Mouse (Mus musculus): ENCODE data around the gene AI413582. TPM values are rescaled to one million over a fixed set of nuclear protein-coding genes. Genes with fewer than 3 reads are reported as not detected.

AI413582 gene
- total and polyA plus RNA-seq, 3 experiments, result 14.6 to 43.6 (median 30.2) TPM

- TF ChIP-seq IRF4 (IDR thresholded peaks at IDR 0.05; ENCODE audit: low read depth, low read length) (no peak), TCF12 (IDR thresholded peaks at IDR 0.05; ENCODE audit: low read depth, low read length) (no peak), NRF1 (IDR thresholded peaks at IDR 0.05; ENCODE audit: low read depth, low read length) (no peak), ZKSCAN1 (IDR thresholded peaks at IDR 0.05; ENCODE audit: borderline replicate concordance, low read depth, low read length) (no peak), ZMIZ1 (IDR thresholded peaks at IDR 0.05; ENCODE audit: low read depth, low read length) (no peak), E2F4 (IDR thresholded peaks at IDR 0.05; ENCODE audit: insufficient replicate concordance, low read depth, low read length) (no peak), BHLHE40 (IDR thresholded peaks at IDR 0.05; ENCODE audit: low read depth, low read length) (no peak), USF1 (IDR thresholded peaks at IDR 0.05; ENCODE audit: low read depth, low read length) (no peak), MYC (IDR thresholded peaks at IDR 0.05; ENCODE audit: low read depth, low read length) (no peak), EP300 (IDR thresholded peaks at IDR 0.05; ENCODE audit: low read length) (no peak), MAX (IDR thresholded peaks at IDR 0.05; ENCODE audit: low read length) (no peak), MXI1 (IDR thresholded peaks at IDR 0.05; ENCODE audit: low read depth, low read length) (no peak), RAD21 (IDR thresholded peaks at IDR 0.05; ENCODE audit: low read depth, low read length) (no peak)
- no peak for DNase-seq (ENCODE audit: extremely low read depth)
- Histone ChIP-seq H3K27me3 (replicated peaks) (no peaks in the 10 kb centered on the region), H3K4me3 (replicated peaks in 1 of 3; ENCODE audit: low read depth in 2 of 3, low read length in 2 of 3, poor library complexity in 1 of 3) (no peak overlapping the region), H3K9ac (ENCODE audit: insufficient read depth, low read depth) (no peak overlapping the region), H3K27ac (ENCODE audit: insufficient read depth, low read depth) (no peak overlapping the region), H3K4me2 (ENCODE audit: insufficient read depth, low read depth, poor library complexity, severe bottlenecking) (no peak overlapping the region), H3K4me1 (ENCODE audit: control insufficient read depth in 1 of 2, insufficient read depth in 2 of 2) (peaks cover 9 to 23% of the 10 kb centered on the region in 2 experiments), H3K9me3 (replicated peaks; ENCODE audit: low read length) (no peaks in the 10 kb centered on the region), H3K79me2 (replicated peaks; ENCODE audit: control insufficient read depth, extremely low read depth, insufficient read depth, poor library complexity, severe bottlenecking) (no peaks in the 10 kb centered on the region), H3K36me3 (replicated peaks in 1 of 2; ENCODE audit: control insufficient read depth in 1 of 2, insufficient read depth in 1 of 2, low read length in 1 of 2) (peaks cover 14 to 52% of the 10 kb centered on the region in 2 experiments)
- in situ Hi-C loops (cut with MboI; ENCODE audit: low pct_ligation_motif_present, low pct_unique_long_range_greater_than_20kb, low sequenced_read_pairs), result no loop called here
- dilution Hi-C loops (cut with MboI; ENCODE audit: extremely low pct_ligation_motif_present, extremely low pct_unique_long_range_greater_than_20kb, low sequenced_read_pairs), result no loop called here
These were observed 9.0 kb upstream of the AI413582 start for GRCm38 (mm10) chr17:27574470-27575115.

- Histone ChIP-seq H3K9me3 (replicated peaks; ENCODE audit: low read length) (no peaks in the 10 kb centered on the region), H3K4me1 (ENCODE audit: control insufficient read depth in 1 of 2, insufficient read depth in 2 of 2) (peaks cover 5 to 16% of the 10 kb centered on the region in 2 experiments; a peak in 3 of 4 replicates), H3K4me3 (replicated peaks in 1 of 3; ENCODE audit: low read depth in 2 of 3, low read length in 2 of 3, poor library complexity in 1 of 3) (no peak overlapping the region), H3K27me3 (replicated peaks) (no peaks in the 10 kb centered on the region), H3K79me2 (replicated peaks; ENCODE audit: control insufficient read depth, extremely low read depth, insufficient read depth, poor library complexity, severe bottlenecking) (no peaks in the 10 kb centered on the region), H3K36me3 (replicated peaks in 1 of 2; ENCODE audit: control insufficient read depth in 1 of 2, insufficient read depth in 1 of 2, low read length in 1 of 2) (peaks cover 13 to 47% of the 10 kb centered on the region in 2 experiments), H3K4me2 (ENCODE audit: insufficient read depth, low read depth, poor library complexity, severe bottlenecking) (no peak overlapping the region), H3K27ac (ENCODE audit: insufficient read depth, low read depth) (no peak overlapping the region), H3K9ac (ENCODE audit: insufficient read depth, low read depth) (no peak overlapping the region)
- no peak for TF ChIP-seq PAX5 (IDR thresholded peaks at IDR 0.05; ENCODE audit: low read length)
- no peak for TF ChIP-seq TBP (conservative IDR thresholded peaks at IDR 0.05; ENCODE audit: low read depth, low read length)
- TF ChIP-seq POLR2AphosphoS2 (IDR thresholded peaks at IDR 0.05; ENCODE audit: low read depth, low read length), result no peak
- TF ChIP-seq MEF2A (IDR thresholded peaks at IDR 0.05; ENCODE audit: borderline replicate concordance, low read depth, low read length), result no peak
- TF ChIP-seq BHLHE40 (IDR thresholded peaks at IDR 0.05; ENCODE audit: low read depth, low read length), result no peak
- no peak for TF ChIP-seq UBTF (IDR thresholded peaks at IDR 0.05; ENCODE audit: low read depth, low read length)
- no peak for TF ChIP-seq ZC3H11A (IDR thresholded peaks at IDR 0.05; ENCODE audit: low read depth, low read length)
- no peak for TF ChIP-seq MAFK (IDR thresholded peaks at IDR 0.05; ENCODE audit: insufficient replicate concordance, low read length)
- no peak for TF ChIP-seq KAT2A (IDR thresholded peaks at IDR 0.05; ENCODE audit: insufficient replicate concordance, low read length)
- TF ChIP-seq HCFC1 (IDR thresholded peaks at IDR 0.05; ENCODE audit: low read depth, low read length), result no peak
- no peak for TF ChIP-seq ZNF384 (IDR thresholded peaks at IDR 0.05; ENCODE audit: low read depth, low read length)
- no peak for TF ChIP-seq EP300 (IDR thresholded peaks at IDR 0.05; ENCODE audit: low read length)
- TF ChIP-seq TCF12 (IDR thresholded peaks at IDR 0.05; ENCODE audit: low read depth, low read length), result no peak
- no peak for TF ChIP-seq USF1 (IDR thresholded peaks at IDR 0.05; ENCODE audit: low read depth, low read length)
- no peak for TF ChIP-seq MXI1 (IDR thresholded peaks at IDR 0.05; ENCODE audit: low read depth, low read length)
- TF ChIP-seq MAX (IDR thresholded peaks at IDR 0.05; ENCODE audit: low read length), result no peak
- TF ChIP-seq NELFE (IDR thresholded peaks at IDR 0.05; ENCODE audit: low read depth, low read length), result no peak
- TF ChIP-seq RCOR1 (conservative IDR thresholded peaks at IDR 0.05; ENCODE audit: low read depth, low read length), result no peak
- no peak for TF ChIP-seq CTCF (conservative IDR thresholded peaks at IDR 0.05 in 1 of 2, IDR thresholded peaks at IDR 0.05 in 1 of 2; ENCODE audit: low read depth in 2 of 2, low read length in 2 of 2)
- TF ChIP-seq ETS1 (conservative IDR thresholded peaks at IDR 0.05; ENCODE audit: low read depth, low read length), result no peak
- in situ Hi-C loops (cut with MboI; ENCODE audit: low pct_ligation_motif_present, low pct_unique_long_range_greater_than_20kb, low sequenced_read_pairs), result no loop called here
- DNase-seq (ENCODE audit: extremely low read depth), result no peak
- dilution Hi-C loops (cut with MboI; ENCODE audit: extremely low pct_ligation_motif_present, extremely low pct_unique_long_range_greater_than_20kb, low sequenced_read_pairs), result no loop called here
These were observed 8.3 kb upstream of the AI413582 start for GRCm38 (mm10) chr17:27573772-27574320.
